Mouse (Mus musculus) CH12.LX (cell line): ENCODE data around the gene Zc3hav1.

Experiments used
- CHD1 ChIP-seq: IDR thresholded peaks from 2 replicates; pipeline ENCODE4 v1.6.1; 2012; ENCODE audit warnings: low read depth, low read length, improper control_type of control experiment, inconsistent platforms
- CTCF ChIP-seq, 2 experiments: IDR thresholded peaks in 1 of 2; conservative IDR thresholded peaks in 1 of 2; 2 replicates each; pipeline ENCODE4 v1.5.1; 2011 to 2012; ENCODE audit warnings: low read depth in 2 of 2, low read length in 2 of 2, improper control_type of control experiment in 1 of 2, inconsistent platforms in 1 of 2, mild to moderate bottlenecking in 1 of 2, moderate library complexity in 1 of 2
- EP300 ChIP-seq: IDR thresholded peaks from 2 replicates; pipeline ENCODE4 v1.6.1; 2011; ENCODE audit warnings: low read length, improper control_type of control experiment
- ETS1 ChIP-seq: conservative IDR thresholded peaks from 2 replicates; pipeline ENCODE4 v1.6.1; 2012; ENCODE audit warnings: low read depth, mild to moderate bottlenecking, inconsistent platforms, low read length, improper control_type of control experiment, moderate library complexity
- JUN ChIP-seq: IDR thresholded peaks from 2 replicates; pipeline ENCODE4 v1.6.1; 2011; ENCODE audit warnings: low read depth, mild to moderate bottlenecking, low read length, improper control_type of control experiment, moderate library complexity; ENCODE audit not compliant: insufficient read depth
- MAX ChIP-seq: IDR thresholded peaks from 2 replicates; pipeline ENCODE4 v1.6.1; 2011; ENCODE audit warnings: low read length, improper control_type of control experiment
- MEF2A ChIP-seq: IDR thresholded peaks from 2 replicates; pipeline ENCODE4 v1.6.1; 2014; ENCODE audit warnings: low read depth, mild to moderate bottlenecking, inconsistent platforms, low read length, improper control_type of control experiment, borderline replicate concordance
- POLR2A ChIP-seq: IDR thresholded peaks from 2 replicates; pipeline ENCODE4 v1.6.1; 2011; ENCODE audit warnings: low read depth, mild to moderate bottlenecking, improper control_type of control experiment, low read length
- RCOR1 ChIP-seq: conservative IDR thresholded peaks from 2 replicates; pipeline ENCODE4 v1.6.1; 2012; ENCODE audit warnings: low read depth, mild to moderate bottlenecking, inconsistent platforms, low read length, improper control_type of control experiment
- TCF12 ChIP-seq: IDR thresholded peaks from 2 replicates; pipeline ENCODE4 v1.6.1; 2014; ENCODE audit warnings: low read depth, mild to moderate bottlenecking, inconsistent platforms, low read length, improper control_type of control experiment
- USF2 ChIP-seq: conservative IDR thresholded peaks from 2 replicates; pipeline ENCODE4 v1.6.1; 2011; ENCODE audit warnings: low read depth, low read length, improper control_type of control experiment

DNA sequence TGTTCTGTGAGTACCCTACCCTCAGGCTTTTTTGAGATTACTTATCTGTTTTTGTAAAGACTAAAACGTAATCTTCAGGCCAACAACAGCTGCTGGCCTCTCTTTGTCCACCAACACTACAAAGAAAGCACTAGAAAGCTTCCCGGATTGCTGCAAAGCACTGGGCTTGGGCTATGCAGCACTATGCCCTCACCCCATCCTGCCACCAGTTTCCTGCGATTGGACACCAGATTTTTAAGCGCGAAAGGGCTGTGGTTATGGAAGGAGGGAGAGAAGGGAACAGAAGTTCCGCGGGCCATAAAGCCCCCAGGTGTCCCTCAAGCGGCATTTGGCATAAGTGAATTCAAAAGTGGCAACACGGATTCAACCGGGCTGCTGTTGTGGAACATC, 56.2 kb downstream of the Zc3hav1 start:
- no peak for TF ChIP-seq POLR2A
- TF ChIP-seq CTCF (conservative IDR thresholded peaks at IDR 0.05 in 1 of 2, IDR thresholded peaks at IDR 0.05 in 1 of 2; ENCODE audit: low read depth in 2 of 2, low read length in 2 of 2) = no peak
- TF ChIP-seq RCOR1 = no peak
- TF ChIP-seq EP300 = no peak
- no peak for TF ChIP-seq MAX
- no peak for TF ChIP-seq TCF12
- no peak for TF ChIP-seq CHD1
- TF ChIP-seq JUN = no peak
- TF ChIP-seq MEF2A = no peak
- TF ChIP-seq ETS1 = no peak
- TF ChIP-seq USF2 = no peak
